9 mouse cellular contexts compared by ENCODE assay signal in the genomic region with DNA sequence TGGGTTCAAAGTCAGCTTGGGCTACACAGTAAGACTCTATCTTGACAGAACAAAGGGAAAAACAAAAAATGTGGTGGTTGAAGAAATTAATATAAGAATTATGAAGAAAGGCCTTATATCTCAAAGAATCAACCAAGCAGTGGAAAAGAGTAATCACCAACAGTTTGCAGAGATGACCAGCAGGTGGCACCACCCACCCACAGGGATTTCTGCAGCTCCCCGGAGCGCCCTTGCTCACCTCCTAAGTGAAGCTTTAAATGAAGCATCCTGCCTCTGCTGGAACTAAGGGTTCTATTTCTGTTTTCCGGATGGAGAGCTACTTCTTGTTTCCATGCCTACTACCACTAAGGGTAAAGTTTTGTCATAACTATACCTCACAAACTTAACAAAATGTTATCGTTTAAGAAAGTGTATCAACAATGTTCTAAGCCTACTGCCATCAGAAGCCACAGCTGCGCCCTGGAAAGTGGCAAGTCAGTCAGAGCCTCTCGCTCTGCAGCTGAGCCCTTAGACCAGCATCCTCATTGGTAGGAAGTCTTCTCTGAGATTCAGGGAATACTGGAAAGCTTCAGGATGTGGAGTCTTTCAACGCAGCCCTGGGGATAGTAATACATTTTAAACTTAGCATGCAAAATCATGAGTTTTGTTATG. TPM values are rescaled to one million over a fixed set of nuclear protein-coding genes. Genes with fewer than 3 reads are reported as not detected.
DNase-seq lines count a peak whose midpoint lies in the region; ATAC-seq lines count a peak whose summit lies in the region.
"Had no signal": no experiment of that assay in that cellular context is flagged by ENCODE, and none has a peak within 500 bp of the region (broad histone marks: within the 10 kb centered on the region; RNA-seq: fewer than 3 reads in every experiment).

No protein-coding gene starts in this region.

- H3K4me3 ChIP-seq in intestine, embryonic 14.5 days (ENCODE audit: low read depth, low read length): no peak overlapping the region
- no peak overlapping the region for H3K4me3 ChIP-seq in midbrain, embryonic 12.5 days
- H3K4me3 ChIP-seq: lung, embryonic 15.5 days had no signal

- H3K27ac ChIP-seq in intestine, embryonic 14.5 days (ENCODE audit: low read depth): no peak overlapping the region
- H3K27ac ChIP-seq in midbrain, embryonic 12.5 days (replicated peaks): no peak overlapping the region
- H3K27ac ChIP-seq: lung, embryonic 15.5 days had no signal

- peak; percentile 85 for DNase-seq in NIH3T3 (ENCODE audit: low read depth)
- DNase-seq in cerebellum, adult 9-10 months: peak; percentile 47
- peak; percentile 50 to 84 for DNase-seq in frontal cortex, postnatal 14 days (ENCODE audit: low spot score in 2 of 2)
- peak; percentile 88 for DNase-seq in intestine, embryonic 14.5 days (ENCODE audit: low spot score)
- peak; percentile 41 to 67 for DNase-seq in left cerebral cortex, adult 8-10 months (ENCODE audit: low spot score in 2 of 2)
- peak; percentile 14 for DNase-seq in spleen, adult 12 weeks (ENCODE audit: low spot score)

- no peaks in the 10 kb centered on the region for H3K36me3 ChIP-seq in intestine, embryonic 14.5 days (ENCODE audit: control insufficient read depth, insufficient read depth, low read length)
- no peaks in the 10 kb centered on the region for H3K36me3 ChIP-seq in midbrain, embryonic 12.5 days
- H3K36me3 ChIP-seq: lung, embryonic 15.5 days had no signal

- WGBS in intestine, embryonic 14.5 days: 32% methylated on average over 7 of the region's 7 CpGs
- WGBS in midbrain, embryonic 12.5 days: 36% methylated on average over 7 of the region's 7 CpGs

- peak; percentile 76; the same call in 1 of the 2 replicates for ATAC-seq in intestine, embryonic 14.5 days (replicated peaks; ENCODE audit: low FRiP score, low TSS enrichment, low read depth)
- ATAC-seq in midbrain, embryonic 12.5 days (ENCODE audit: low FRiP score, low read depth): peak; percentile 38; the same call in 1 of the 2 replicates
- ATAC-seq in erythroid progenitor cell, adult 5-6 weeks (replicated peaks; ENCODE audit: low FRiP score, poor library complexity, severe bottlenecking): no peak

- H3K27me3 ChIP-seq in intestine, embryonic 14.5 days (replicated peaks; ENCODE audit: control insufficient read depth, insufficient read depth, low read length): no peaks in the 10 kb centered on the region
- H3K27me3 ChIP-seq in midbrain, embryonic 12.5 days: peaks cover 25% of the 10 kb centered on the region; the same call in 1 of the 2 replicates
- H3K27me3 ChIP-seq: lung, embryonic 15.5 days had no signal

- H3K4me1 ChIP-seq in intestine, embryonic 14.5 days (replicated peaks; ENCODE audit: control insufficient read depth, insufficient read depth, low read length): no peaks in the 10 kb centered on the region
- H3K4me1 ChIP-seq in midbrain, embryonic 12.5 days: no peaks in the 10 kb centered on the region
- H3K4me1 ChIP-seq: lung, embryonic 15.5 days had no signal

- no peak overlapping the region for H3K9ac ChIP-seq in intestine, embryonic 14.5 days (ENCODE audit: low read length)
- H3K9ac ChIP-seq in midbrain, embryonic 12.5 days (replicated peaks): no peak overlapping the region
- H3K9ac ChIP-seq: lung, embryonic 15.5 days had no signal

- H3K4me2 ChIP-seq in intestine, embryonic 14.5 days (ENCODE audit: low read length): no peak overlapping the region
- no peak overlapping the region for H3K4me2 ChIP-seq in midbrain, embryonic 12.5 days (replicated peaks)
- H3K4me2 ChIP-seq: lung, embryonic 15.5 days had no signal

- no peaks in the 10 kb centered on the region for H3K9me3 ChIP-seq in intestine, embryonic 14.5 days (ENCODE audit: control insufficient read depth, low read length)
- H3K9me3 ChIP-seq in midbrain, embryonic 12.5 days: no peaks in the 10 kb centered on the region
- H3K9me3 ChIP-seq: lung, embryonic 15.5 days had no signal

RNA-seq across cellular contexts. Expression of gene Mrpl19, which starts 10.3 kb away (rescaled TPM):
- 61.2 and 73.7 TPM in 2 replicates for polyA plus RNA-seq in intestine, embryonic 14.5 days (2014; fragmentation: Nextera tagmentation; extraction: Ambion mirVana)
- total RNA-seq in left cerebral cortex, adult 8-10 months (2022): 10 to 100 TPM; 32.4 to 41.1 (median 34.5) TPM
- polyA plus RNA-seq in midbrain, embryonic 12.5 days (2016; fragmentation: Nextera tagmentation; extraction: Ambion mirVana): 47.6 and 50.8 TPM in 2 replicates
- total RNA-seq in erythroid progenitor cell, adult 5-6 weeks (2015; ENCODE audit: low replicate concordance): 3.8 and 7.9 TPM in 2 replicates
- 0.30 and 4.4 TPM in 2 replicates for total RNA-seq in erythroid progenitor cell, adult 5-6 weeks (2017; ENCODE audit: low replicate concordance)

RNA-seq across cellular contexts. Expression of gene Gcfc2, which starts 52.6 kb away (rescaled TPM):
- 12.8 and 13.8 TPM in 2 replicates for polyA plus RNA-seq in intestine, embryonic 14.5 days (2014; fragmentation: Nextera tagmentation; extraction: Ambion mirVana)
- 10 to 100 TPM in 3 of 4 experiments, 1 to 10 TPM in 1; 8.2 to 13.7 (median 10.7) TPM for total RNA-seq in left cerebral cortex, adult 8-10 months (2022)
- polyA plus RNA-seq in midbrain, embryonic 12.5 days (2016; fragmentation: Nextera tagmentation; extraction: Ambion mirVana): 14.9 and 17.0 TPM in 2 replicates
- total RNA-seq in erythroid progenitor cell, adult 5-6 weeks (2015; ENCODE audit: low replicate concordance): 15.1 and 33.9 TPM in 2 replicates
- 14.8 and 34.9 TPM in 2 replicates for total RNA-seq in erythroid progenitor cell, adult 5-6 weeks (2017; ENCODE audit: low replicate concordance)

Comparison
In these comparisons a context has a peak if more than half of its experiments do, and no peak if none do; other contexts are left out.
1. DNase-seq: peak in every context shown above with its lines; median percentile 88 in intestine, embryonic 14.5 days; 85 in NIH3T3; 67 in frontal cortex, postnatal 14 days; 54 in left cerebral cortex, adult 8-10 months; 47 in cerebellum, adult 9-10 months; 14 in spleen, adult 12 weeks.